Mouse (Mus musculus): ENCODE data around the gene Nacc1. TPM values are rescaled to one million over a fixed set of nuclear protein-coding genes. Genes with fewer than 3 reads are reported as not detected.

Gene Nacc1
- polyA plus RNA-seq, 1 experiment from 2014 or later, result 11.0 TPM

GRCm38 (mm10) chr8:84661458-84661871 is 26.2 kb downstream of the Nacc1 start:
- Histone ChIP-seq H3K4me1 (ENCODE audit: control insufficient read depth, insufficient read depth, low read length) (peaks cover 41% of the 10 kb centered on the region), H3K4me2 (ENCODE audit: low read depth, low read length) (peak overlapping the region; percentile 77), H3K9ac (ENCODE audit: low read depth, low read length) (peak overlapping the region; percentile 88), H3K9me3 (ENCODE audit: control insufficient read depth, low read length) (no peaks in the 10 kb centered on the region), H3K27me3 (replicated peaks; ENCODE audit: control insufficient read depth, insufficient read depth, low read length) (no peaks in the 10 kb centered on the region), H3K36me3 (ENCODE audit: control insufficient read depth, insufficient read depth, low read length) (no peaks in the 10 kb centered on the region), H3K27ac (ENCODE audit: low read length) (peak overlapping the region; percentile 97), H3K4me3 (ENCODE audit: low read length) (peak overlapping the region; percentile 75)
- ATAC-seq, result peak; percentile 50
- under 1% methylated on average over 24 of the region's 24 CpGs for WGBS

DNA sequence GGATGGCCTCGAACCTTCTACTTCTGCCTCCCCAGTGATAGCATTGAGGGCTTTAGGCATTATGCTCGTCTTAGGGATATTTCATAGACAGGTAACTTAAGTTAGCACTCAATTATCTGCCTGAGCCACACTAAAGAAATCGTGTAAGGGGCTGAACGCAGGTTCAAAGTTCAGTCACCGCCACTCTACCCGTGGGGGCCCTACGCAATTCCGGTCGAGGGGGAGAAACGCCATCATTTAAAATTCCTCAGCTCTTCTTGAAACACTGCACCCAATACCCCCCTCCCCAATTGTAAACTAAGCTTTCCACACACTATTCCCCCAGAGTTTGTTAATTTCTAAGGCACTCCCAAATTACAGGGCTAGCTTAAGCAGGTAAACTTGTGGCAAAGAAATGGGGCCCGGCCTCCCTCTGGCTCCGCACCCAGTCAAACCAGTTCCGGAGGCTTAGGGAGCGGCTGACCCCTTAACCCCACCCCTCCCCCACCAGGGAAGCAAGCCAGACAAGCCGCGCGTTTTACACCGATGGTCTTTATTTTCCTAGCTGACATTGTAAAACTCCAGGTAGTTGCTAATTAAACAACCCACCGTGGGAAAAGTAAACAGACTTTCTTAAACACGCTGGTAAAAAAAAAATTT is 26.7 kb downstream of the Nacc1 start:
- WGBS, result 3% methylated on average over 20 of the region's 20 CpGs
- Histone ChIP-seq H3K27ac (ENCODE audit: low read length) (peak overlapping the region; percentile 97), H3K4me1 (ENCODE audit: control insufficient read depth, insufficient read depth, low read length) (peaks cover 44% of the 10 kb centered on the region)

GRCm38 (mm10) chr8:84659936-84660818 is 27.5 kb downstream of the Nacc1 start:
- Histone ChIP-seq H3K4me2 (ENCODE audit: low read depth, low read length) (peak overlapping the region; percentile 77), H3K4me3 (ENCODE audit: low read length) (peak overlapping the region; percentile 75), H3K4me1 (ENCODE audit: control insufficient read depth, insufficient read depth, low read length) (peaks cover 44% of the 10 kb centered on the region), H3K9ac (ENCODE audit: low read depth, low read length) (peak overlapping the region; percentile 88), H3K36me3 (ENCODE audit: control insufficient read depth, insufficient read depth, low read length) (no peaks in the 10 kb centered on the region), H3K27ac (ENCODE audit: low read length) (peak overlapping the region; percentile 97), H3K9me3 (ENCODE audit: control insufficient read depth, low read length) (no peaks in the 10 kb centered on the region), H3K27me3 (replicated peaks; ENCODE audit: control insufficient read depth, insufficient read depth, low read length) (no peaks in the 10 kb centered on the region)
- ATAC-seq, result no peak; the same call in 1 of the 2 replicates
- WGBS, result 3% methylated on average over 33 of the region's 33 CpGs

More for the DNA sequence above, 26.7 kb downstream of the Nacc1 start:
- H3K36me3 ChIP-seq (ENCODE audit: control insufficient read depth, insufficient read depth, low read length), result no peaks in the 10 kb centered on the region
- peak overlapping the region; percentile 75 for H3K4me3 ChIP-seq (ENCODE audit: low read length)
- ATAC-seq, result peak; percentile 17
- H3K9ac ChIP-seq (ENCODE audit: low read depth, low read length), result peak overlapping the region; percentile 88
- H3K4me2 ChIP-seq (ENCODE audit: low read depth, low read length), result peak overlapping the region; percentile 77
- H3K27me3 ChIP-seq (replicated peaks; ENCODE audit: control insufficient read depth, insufficient read depth, low read length), result no peaks in the 10 kb centered on the region
- no peaks in the 10 kb centered on the region for H3K9me3 ChIP-seq (ENCODE audit: control insufficient read depth, low read length)

DNA sequence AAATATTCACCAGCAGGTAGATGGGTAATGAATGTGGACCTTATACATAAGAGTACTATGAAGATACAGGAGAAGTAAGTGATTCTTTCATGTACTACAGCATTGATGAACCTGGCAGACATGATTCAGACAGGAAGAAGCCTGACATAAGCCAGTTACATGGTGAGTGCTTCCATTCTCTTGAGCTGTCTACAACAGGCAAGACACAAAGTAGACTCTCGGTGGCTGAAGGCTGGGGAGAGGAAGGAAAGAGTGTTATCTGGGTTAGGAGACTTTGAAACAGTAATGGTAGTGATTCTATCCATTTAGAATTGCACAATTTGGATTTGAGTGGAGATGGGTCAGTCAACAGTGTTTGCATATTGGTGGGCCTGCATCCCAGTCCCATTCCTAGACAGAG is 28.7 kb downstream of the Nacc1 start:
- Histone ChIP-seq H3K4me3 (ENCODE audit: low read length) (no peak overlapping the region), H3K4me2 (ENCODE audit: low read depth, low read length) (0 out of 2 replicates have a peak overlapping the region, but pooled peaks have one; percentile 77), H3K27me3 (replicated peaks; ENCODE audit: control insufficient read depth, insufficient read depth, low read length) (no peaks in the 10 kb centered on the region), H3K9me3 (ENCODE audit: control insufficient read depth, low read length) (no peaks in the 10 kb centered on the region), H3K27ac (ENCODE audit: low read length) (peak overlapping the region; percentile 97), H3K36me3 (ENCODE audit: control insufficient read depth, insufficient read depth, low read length) (no peaks in the 10 kb centered on the region), H3K4me1 (ENCODE audit: control insufficient read depth, insufficient read depth, low read length) (peaks cover 49% of the 10 kb centered on the region), H3K9ac (ENCODE audit: low read depth, low read length) (no peak overlapping the region)
- 58% methylated on average over 1 of the region's 1 CpGs for WGBS
- ATAC-seq, result no peak

DNA sequence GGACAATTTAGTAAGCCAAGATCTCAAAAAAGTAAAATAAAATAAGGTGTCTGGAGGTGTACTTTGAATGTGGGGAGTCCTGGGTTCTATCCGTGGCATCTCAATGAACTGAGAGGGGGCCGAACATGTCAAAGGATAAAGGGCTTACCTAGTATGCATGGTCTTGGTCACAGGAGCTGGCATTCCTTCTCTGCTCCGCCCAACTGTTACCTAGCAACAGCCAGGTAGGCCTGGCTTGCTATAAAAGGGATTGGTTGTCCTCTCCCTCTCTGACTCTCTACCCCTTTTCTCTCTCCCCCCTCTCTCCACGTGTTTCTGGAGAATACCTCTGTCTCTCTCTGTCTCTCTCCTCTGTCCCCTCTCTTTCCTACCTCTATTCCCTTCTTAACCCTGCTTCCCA is 30.0 kb downstream of the Nacc1 start:
- Histone ChIP-seq H3K27ac (ENCODE audit: low read length) (peak overlapping the region; percentile 96), H3K27me3 (replicated peaks; ENCODE audit: control insufficient read depth, insufficient read depth, low read length) (no peaks in the 10 kb centered on the region), H3K9ac (ENCODE audit: low read depth, low read length) (0 out of 2 replicates have a peak overlapping the region, but pooled peaks have one; percentile 21), H3K4me2 (ENCODE audit: low read depth, low read length) (0 out of 2 replicates have a peak overlapping the region, but pooled peaks have one; percentile 87), H3K9me3 (ENCODE audit: control insufficient read depth, low read length) (no peaks in the 10 kb centered on the region), H3K4me3 (ENCODE audit: low read length) (no peak overlapping the region), H3K4me1 (ENCODE audit: control insufficient read depth, insufficient read depth, low read length) (peaks cover 45% of the 10 kb centered on the region), H3K36me3 (ENCODE audit: control insufficient read depth, insufficient read depth, low read length) (no peaks in the 10 kb centered on the region)
- 34% methylated on average over 4 of the region's 4 CpGs for WGBS
- ATAC-seq, result no peak

DNA sequence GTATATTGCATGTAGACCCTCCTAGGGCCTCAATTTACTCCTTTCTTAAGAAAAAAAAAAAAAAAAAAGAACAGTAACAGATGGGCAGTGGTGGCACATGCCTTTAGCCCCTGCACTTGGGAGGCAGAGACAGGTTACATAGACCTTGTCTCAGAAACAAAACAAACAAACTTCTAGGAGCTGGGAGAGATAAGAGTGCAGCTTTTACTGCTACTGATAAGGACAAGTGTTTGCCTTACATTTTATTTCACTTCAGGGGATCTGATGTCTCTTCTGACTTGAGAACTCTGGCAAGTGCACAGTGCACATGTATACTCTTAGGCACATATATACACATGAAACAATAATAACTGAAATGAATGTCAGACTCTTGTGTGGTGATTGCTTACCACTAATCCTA is 30.5 kb downstream of the Nacc1 start:
- H3K9ac ChIP-seq (ENCODE audit: low read depth, low read length), result peak overlapping the region; percentile 74
- peak; percentile 8 for ATAC-seq
- peak overlapping the region; percentile 50; the same call in 1 of the 2 replicates for H3K4me3 ChIP-seq (ENCODE audit: low read length)
- peak overlapping the region; percentile 87 for H3K4me2 ChIP-seq (ENCODE audit: low read depth, low read length)
- H3K27ac ChIP-seq (ENCODE audit: low read length), result peak overlapping the region; percentile 96
- H3K9me3 ChIP-seq (ENCODE audit: control insufficient read depth, low read length), result no peaks in the 10 kb centered on the region
- peaks cover 45% of the 10 kb centered on the region for H3K4me1 ChIP-seq (ENCODE audit: control insufficient read depth, insufficient read depth, low read length)
- no peaks in the 10 kb centered on the region for H3K36me3 ChIP-seq (ENCODE audit: control insufficient read depth, insufficient read depth, low read length)
- H3K27me3 ChIP-seq (replicated peaks; ENCODE audit: control insufficient read depth, insufficient read depth, low read length), result no peaks in the 10 kb centered on the region

DNA sequence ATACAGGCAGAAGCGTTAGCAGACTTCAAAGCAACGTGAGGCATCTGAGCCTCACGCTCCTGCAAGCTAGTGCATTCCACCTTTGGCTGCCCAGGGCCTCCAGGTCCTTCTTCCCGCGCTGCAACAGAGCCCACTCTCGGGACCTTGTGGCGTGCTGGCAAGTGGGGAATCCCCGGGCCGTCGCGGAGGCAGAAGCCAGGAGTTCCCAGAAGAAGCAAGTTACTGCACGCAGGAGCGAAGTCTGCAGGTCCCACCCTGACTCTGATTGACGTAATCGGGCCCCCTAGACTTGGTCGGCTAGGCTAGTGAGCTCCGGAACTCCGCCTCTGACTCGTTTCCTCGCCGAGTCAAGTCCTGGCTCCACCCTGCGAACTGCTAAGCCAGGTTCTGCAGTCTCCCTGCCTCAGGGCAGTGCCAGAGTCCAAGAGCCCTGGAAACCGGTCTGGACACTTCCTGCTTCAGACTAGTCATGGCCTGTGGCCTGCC is 31.0 kb downstream of the Nacc1 start:
- WGBS, result under 1% methylated on average over 23 of the region's 23 CpGs
- peak overlapping the region; percentile 87 for H3K4me2 ChIP-seq (ENCODE audit: low read depth, low read length)

GRCm38 (mm10) chr8:84656191-84656525 is 31.5 kb downstream of the Nacc1 start:
- H3K4me1 ChIP-seq (ENCODE audit: control insufficient read depth, insufficient read depth, low read length), result peaks cover 45% of the 10 kb centered on the region

More for the DNA sequence above, 31.0 kb downstream of the Nacc1 start:
- H3K4me1 ChIP-seq (ENCODE audit: control insufficient read depth, insufficient read depth, low read length), result peaks cover 45% of the 10 kb centered on the region
- H3K27me3 ChIP-seq (replicated peaks; ENCODE audit: control insufficient read depth, insufficient read depth, low read length), result no peaks in the 10 kb centered on the region
- H3K9ac ChIP-seq (ENCODE audit: low read depth, low read length), result peak overlapping the region; percentile 74
- no peaks in the 10 kb centered on the region for H3K36me3 ChIP-seq (ENCODE audit: control insufficient read depth, insufficient read depth, low read length)
- H3K9me3 ChIP-seq (ENCODE audit: control insufficient read depth, low read length), result no peaks in the 10 kb centered on the region
- ATAC-seq, result peak; percentile 86
- H3K27ac ChIP-seq (ENCODE audit: low read length), result peak overlapping the region; percentile 96
- peak overlapping the region; percentile 50 for H3K4me3 ChIP-seq (ENCODE audit: low read length)

More at GRCm38 (mm10) chr8:84656191-84656525, 31.5 kb downstream of the Nacc1 start:
- peak overlapping the region; percentile 96 for H3K27ac ChIP-seq (ENCODE audit: low read length)
- no peaks in the 10 kb centered on the region for H3K36me3 ChIP-seq (ENCODE audit: control insufficient read depth, insufficient read depth, low read length)
- H3K9me3 ChIP-seq (ENCODE audit: control insufficient read depth, low read length), result no peaks in the 10 kb centered on the region
- H3K4me2 ChIP-seq (ENCODE audit: low read depth, low read length), result peak overlapping the region; percentile 87
- peak overlapping the region; percentile 74 for H3K9ac ChIP-seq (ENCODE audit: low read depth, low read length)
- WGBS, result 2% methylated on average over 10 of the region's 10 CpGs
- peak overlapping the region; percentile 50 for H3K4me3 ChIP-seq (ENCODE audit: low read length)
- no peaks in the 10 kb centered on the region for H3K27me3 ChIP-seq (replicated peaks; ENCODE audit: control insufficient read depth, insufficient read depth, low read length)
- ATAC-seq, result no peak

All from intestine, embryonic 16.5 days (tissue).